Mouse (Mus musculus) megakaryocyte, embryonic 14.5 days (primary cell): Measurements from ENCODE around the gene Gpank1.

ENCODE experiments used
- FLI1 ChIP-seq: IDR thresholded peaks from 2 replicates; pipeline ENCODE4 v1.6.1; 2012; ENCODE audit warnings: low read length, inconsistent platforms, mixed read lengths
- GATA1 ChIP-seq: IDR thresholded peaks from 3 replicates; pipeline ENCODE4 v1.6.1; 2012; ENCODE audit warnings: mixed read lengths, low read length, inconsistent platforms, borderline replicate concordance

DNA sequence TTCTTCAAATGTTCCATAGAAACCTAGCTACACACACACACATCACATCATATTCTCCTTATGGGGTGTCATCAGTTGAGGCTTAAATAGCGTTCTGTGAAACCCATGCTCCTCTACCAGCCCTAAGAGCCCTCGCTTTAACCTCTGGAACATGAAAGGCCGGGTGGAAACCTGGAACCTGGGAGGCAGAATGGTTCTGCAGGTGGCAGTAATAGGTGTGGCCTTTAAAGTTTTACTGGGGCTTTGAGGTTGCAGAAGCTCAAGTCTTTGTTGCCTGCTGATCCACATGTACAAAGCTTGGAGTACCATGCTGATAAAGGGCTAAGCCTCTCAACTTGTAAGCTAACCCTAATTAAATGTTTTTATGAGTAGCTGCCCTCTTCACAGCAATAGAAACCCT, 26.1 kb downstream of the Gpank1 start:
- TF ChIP-seq GATA1 (no peak), FLI1 (no peak)
